Mouse (Mus musculus) neural tube, embryonic 13.5 days (tissue): ENCODE data around the gene Lin7b. TPM values are rescaled to one million over a fixed set of nuclear protein-coding genes. Genes with fewer than 3 reads are reported as not detected.
A peak's percentile ranks its signal among the peaks of the same experiment; 100 is the strongest.

ENCODE experiments used
- ATAC-seq: fragments of 200-750 bp; cut with Nextera tagmentation; 2 replicates; pipeline ENCODE4 v1.8.0; 2017; ENCODE audit warnings: low read depth, mild to moderate bottlenecking, moderate TSS enrichment, moderate library complexity
- H3K27ac ChIP-seq: fragments of 300-500 bp; sonication (generic); replicated peaks from 2 replicates; pipeline ENCODE4 v1.5.1; 2015; ENCODE audit warnings: moderate library complexity, mild to moderate bottlenecking, inconsistent platforms
- H3K27me3 ChIP-seq: fragments of 300-500 bp; sonication (generic); 2 replicates; pipeline ENCODE4 v1.6.1; 2015; ENCODE audit warnings: mild to moderate bottlenecking, inconsistent platforms
- H3K36me3 ChIP-seq: fragments of 300-500 bp; sonication (generic); 2 replicates; pipeline ENCODE4 v1.6.1; 2015; ENCODE audit warnings: mild to moderate bottlenecking, inconsistent platforms
- H3K4me1 ChIP-seq: fragments of 300-500 bp; sonication (generic); replicated peaks from 2 replicates; pipeline ENCODE4 v1.6.1; 2015; ENCODE audit warnings: inconsistent platforms
- H3K4me2 ChIP-seq: fragments of 300-500 bp; sonication (generic); 2 replicates; pipeline ENCODE4 v1.6.1; 2015; ENCODE audit warnings: inconsistent platforms, mild to moderate bottlenecking, moderate library complexity
- H3K4me3 ChIP-seq: fragments of 300-500 bp; sonication (generic); 2 replicates; pipeline ENCODE4 v1.5.1; 2015; ENCODE audit warnings: mild to moderate bottlenecking, inconsistent platforms
- H3K9ac ChIP-seq: fragments of 300-500 bp; sonication (generic); 2 replicates; pipeline ENCODE4 v1.6.1; 2015; ENCODE audit warnings: moderate library complexity, mild to moderate bottlenecking, inconsistent platforms
- H3K9me3 ChIP-seq: fragments of 300-500 bp; sonication (generic); 2 replicates; pipeline ENCODE4 v1.6.1; 2016; ENCODE audit warnings: inconsistent platforms
- WGBS: fragments of 180-500 bp; shearing (Covaris S2); methylation state at CpG from one replicate; pipeline ENCODE4 v1.1.7; 2015; 5-methylcytosine and 5-hydroxymethylcytosine counted together
- polyA plus RNA-seq: library from polyadenylated mRNA; unstranded; fragments of >200 nt; fragmentation: Nextera tagmentation; extraction: Ambion mirVana; gene quantifications from 2 replicates; pipeline ENCODE4 v1.2.1, GENCODE M21; 2015

Lin7b gene
- polyA plus RNA-seq: 11.1 and 11.6 TPM in 2 replicates

GRCm38 (mm10) chr7:45370475-45371311, at the start of gene Lin7b:
Gene Lin7b, minus strand, starts transcription at chr7:45370583.
- Histone ChIP-seq H3K9me3 (no peaks in the 10 kb centered on the region), H3K9ac (peak within 1 kb of the TSS; percentile 70), H3K27ac (peak within 1 kb of the TSS; percentile 6; the same call in 1 of the 2 replicates), H3K36me3 (peaks cover 40% of the 10 kb centered on the region), H3K4me1 (peaks cover 48% of the 10 kb centered on the region), H3K4me2 (peak within 1 kb of the TSS; percentile 89), H3K4me3 (peak within 1 kb of the TSS; percentile 45), H3K27me3 (peaks cover 19% of the 10 kb centered on the region)
- WGBS: 10% methylated on average over 28 of the region's 28 CpGs
- peak; percentile 32 for ATAC-seq

GRCm38 (mm10) chr7:45417962-45418492, 47.6 kb upstream of the Lin7b start:
- Histone ChIP-seq H3K9me3 (no peaks in the 10 kb centered on the region), H3K4me1 (peaks cover 13% of the 10 kb centered on the region), H3K4me2 (no peak overlapping the region), H3K27me3 (peaks cover 92% of the 10 kb centered on the region), H3K4me3 (no peak overlapping the region), H3K27ac (no peak overlapping the region), H3K9ac (no peak overlapping the region), H3K36me3 (peaks cover 27% of the 10 kb centered on the region)
- ATAC-seq: no peak
- WGBS: 12% methylated on average over 13 of the region's 13 CpGs

GRCm38 (mm10) chr7:45415636-45416035, 45.3 kb upstream of the Lin7b start:
- H3K36me3 ChIP-seq: peaks cover 3% of the 10 kb centered on the region; the same call in 1 of the 2 replicates
- WGBS: 12% methylated on average over 37 of the region's 37 CpGs
- H3K4me1 ChIP-seq: peaks cover 13% of the 10 kb centered on the region
- no peak for ATAC-seq
- peaks cover 100% of the 10 kb centered on the region for H3K27me3 ChIP-seq
- no peak overlapping the region for H3K9ac ChIP-seq
- no peak overlapping the region for H3K4me3 ChIP-seq
- no peak overlapping the region for H3K27ac ChIP-seq
- H3K9me3 ChIP-seq: no peaks in the 10 kb centered on the region
- H3K4me2 ChIP-seq: no peak overlapping the region

- Histone ChIP-seq H3K36me3 (no peaks in the 10 kb centered on the region), H3K27me3 (peaks cover 100% of the 10 kb centered on the region), H3K4me2 (no peak overlapping the region), H3K4me1 (peaks cover 13% of the 10 kb centered on the region), H3K9ac (no peak overlapping the region), H3K27ac (no peak overlapping the region), H3K9me3 (no peaks in the 10 kb centered on the region), H3K4me3 (no peak overlapping the region)
- ATAC-seq: no peak
- 47% methylated on average over 12 of the region's 12 CpGs for WGBS
Measured at GRCm38 (mm10) chr7:45414740-45415224, 44.4 kb upstream of the Lin7b start.

- WGBS: 2% methylated on average over 27 of the region's 27 CpGs
- peak overlapping the region; percentile 68 for H3K9ac ChIP-seq
- no peak overlapping the region for H3K27ac ChIP-seq
- H3K36me3 ChIP-seq: no peaks in the 10 kb centered on the region
- peak overlapping the region; percentile 82 for H3K4me2 ChIP-seq
- no peaks in the 10 kb centered on the region for H3K9me3 ChIP-seq
- ATAC-seq: peak; percentile 20; the same call in 1 of the 2 replicates
- H3K4me3 ChIP-seq: peak overlapping the region; percentile 46
- peaks cover 13% of the 10 kb centered on the region for H3K4me1 ChIP-seq
- H3K27me3 ChIP-seq: peaks cover 100% of the 10 kb centered on the region
Measured at GRCm38 (mm10) chr7:45413864-45414739, 43.7 kb upstream of the Lin7b start.

- ATAC-seq: peak; percentile 34
- Histone ChIP-seq H3K27me3 (peaks cover 100% of the 10 kb centered on the region), H3K4me3 (peak within 1 kb of the TSS; percentile 46), H3K9me3 (no peaks in the 10 kb centered on the region), H3K36me3 (no peaks in the 10 kb centered on the region), H3K4me2 (peak within 1 kb of the TSS; percentile 82), H3K4me1 (peaks cover 13% of the 10 kb centered on the region), H3K9ac (peak within 1 kb of the TSS; percentile 68), H3K27ac (no peak within 1 kb of the TSS)
- WGBS: 2% methylated on average over 45 of the region's 45 CpGs
Measured at GRCm38 (mm10) chr7:45413113-45413863, 42.9 kb upstream of the Lin7b start, which contains the start of gene Ntf5. Gene Ntf5, plus strand, starts transcription at chr7:45413695.

GRCm38 (mm10) chr7:45412421-45412820, 42.0 kb upstream of the Lin7b start:
- H3K36me3 ChIP-seq: no peaks in the 10 kb centered on the region
- WGBS: 84% methylated on average over 2 of the region's 2 CpGs
- H3K27ac ChIP-seq: no peak overlapping the region
- H3K4me3 ChIP-seq: no peak overlapping the region
- no peak for ATAC-seq
- no peak overlapping the region for H3K4me2 ChIP-seq
- H3K9me3 ChIP-seq: no peaks in the 10 kb centered on the region
- no peak overlapping the region for H3K9ac ChIP-seq
- peaks cover 100% of the 10 kb centered on the region for H3K27me3 ChIP-seq
- H3K4me1 ChIP-seq: peaks cover 13% of the 10 kb centered on the region

- no peak overlapping the region for H3K4me3 ChIP-seq
- peaks cover 100% of the 10 kb centered on the region for H3K27me3 ChIP-seq
- no peak for ATAC-seq
- H3K27ac ChIP-seq: no peak overlapping the region
- no peaks in the 10 kb centered on the region for H3K9me3 ChIP-seq
- WGBS: 88% methylated on average over 8 of the region's 8 CpGs
- H3K9ac ChIP-seq: no peak overlapping the region
- peaks cover 22% of the 10 kb centered on the region for H3K4me1 ChIP-seq
- no peak overlapping the region for H3K4me2 ChIP-seq
- no peaks in the 10 kb centered on the region for H3K36me3 ChIP-seq
Measured at GRCm38 (mm10) chr7:45409497-45410163, 39.2 kb upstream of the Lin7b start.

GRCm38 (mm10) chr7:45408949-45409348, 38.6 kb upstream of the Lin7b start:
- H3K36me3 ChIP-seq: no peaks in the 10 kb centered on the region
- peaks cover 17% of the 10 kb centered on the region for H3K4me1 ChIP-seq

GRCm38 (mm10) chr7:45408351-45408750, 38.0 kb upstream of the Lin7b start:
- no peak for ATAC-seq
- H3K4me2 ChIP-seq: no peak overlapping the region
- 74% methylated on average over 7 of the region's 7 CpGs for WGBS
- no peaks in the 10 kb centered on the region for H3K9me3 ChIP-seq
- peaks cover 11% of the 10 kb centered on the region for H3K4me1 ChIP-seq
- H3K9ac ChIP-seq: no peak overlapping the region
- peaks cover 87% of the 10 kb centered on the region for H3K27me3 ChIP-seq
- no peak overlapping the region for H3K27ac ChIP-seq
- no peak overlapping the region for H3K4me3 ChIP-seq
- no peaks in the 10 kb centered on the region for H3K36me3 ChIP-seq

More at GRCm38 (mm10) chr7:45408949-45409348, 38.6 kb upstream of the Lin7b start:
- Histone ChIP-seq H3K4me3 (no peak overlapping the region), H3K27me3 (peaks cover 93% of the 10 kb centered on the region), H3K9me3 (no peaks in the 10 kb centered on the region), H3K4me2 (no peak overlapping the region), H3K9ac (no peak overlapping the region), H3K27ac (no peak overlapping the region)
- 88% methylated on average over 17 of the region's 17 CpGs for WGBS
- ATAC-seq: no peak

- H3K27me3 ChIP-seq: peaks cover 82% of the 10 kb centered on the region
- peaks cover 8% of the 10 kb centered on the region for H3K4me1 ChIP-seq
- WGBS: 83% methylated on average over 10 of the region's 10 CpGs
- H3K27ac ChIP-seq: no peak overlapping the region
- H3K9me3 ChIP-seq: no peaks in the 10 kb centered on the region
- no peak overlapping the region for H3K9ac ChIP-seq
- H3K4me3 ChIP-seq: no peak overlapping the region
- no peak overlapping the region for H3K4me2 ChIP-seq
- no peak for ATAC-seq
- no peaks in the 10 kb centered on the region for H3K36me3 ChIP-seq
Measured at GRCm38 (mm10) chr7:45407836-45408235, 37.5 kb upstream of the Lin7b start.
